Mouse (Mus musculus) ES-E14 (cell line): ENCODE data around the gene Fdx1l. TPM values are rescaled to one million over a fixed set of nuclear protein-coding genes. Genes with fewer than 3 reads are reported as not detected.

ENCODE experiments used
- DNase-seq: peaks from one replicate; pipeline ENCODE4 v3.0.0-alpha.2; 2013; ENCODE audit warnings: low read depth, low spot score
- H3K27ac ChIP-seq: 2 replicates; pipeline ENCODE4 v1.5.1; 2012; ENCODE audit warnings: low read depth, mild to moderate bottlenecking, low read length, moderate library complexity, mixed read lengths; ENCODE audit not compliant: poor library complexity, insufficient read depth, severe bottlenecking
- H3K36me3 ChIP-seq: 2 replicates; pipeline ENCODE4 v1.6.1; 2012; ENCODE audit warnings: mild to moderate bottlenecking, low read length, moderate library complexity, mixed read lengths; ENCODE audit not compliant: control insufficient read depth, poor library complexity, insufficient read depth, severe bottlenecking
- H3K4me1 ChIP-seq, 2 experiments: fragments of 150-350 bp in 1 of 2; sonication (generic) in 1 of 2; 2 replicates each; pipeline ENCODE4 v1.6.1; 2012; ENCODE audit warnings: low read length in 2 of 2, mild to moderate bottlenecking in 1 of 2, mixed read lengths in 1 of 2; ENCODE audit not compliant: control insufficient read depth in 2 of 2, insufficient read depth in 2 of 2, poor library complexity in 1 of 2
- H3K4me3 ChIP-seq, 2 experiments: fragments of 150-350 bp in 1 of 2; sonication (generic) in 1 of 2; 2 replicates each; pipeline ENCODE4 v1.5.1; 2012; ENCODE audit warnings: low read length in 2 of 2, low read depth in 1 of 2, mild to moderate bottlenecking in 1 of 2, mixed read lengths in 1 of 2; ENCODE audit not compliant: insufficient read depth in 1 of 2, poor library complexity in 1 of 2, severe bottlenecking in 1 of 2
- H3K9ac ChIP-seq: 2 replicates; pipeline ENCODE4 v1.6.1; 2012; ENCODE audit warnings: low read depth, mild to moderate bottlenecking, low read length, mixed read lengths; ENCODE audit not compliant: poor library complexity, insufficient read depth, severe bottlenecking
- H3K9me3 ChIP-seq: fragments of 150-350 bp; sonication (generic); 2 replicates; pipeline ENCODE4 v1.6.1; 2012; ENCODE audit warnings: low read depth, mild to moderate bottlenecking, low read length; ENCODE audit not compliant: control insufficient read depth, insufficient read depth
- CHD2 ChIP-seq: IDR thresholded peaks from 2 replicates; pipeline ENCODE4 v1.6.1; 2014; ENCODE audit warnings: mild to moderate bottlenecking, low read depth, low read length, inconsistent platforms
- HCFC1 ChIP-seq: IDR thresholded peaks from 2 replicates; pipeline ENCODE4 v1.6.1; 2012; ENCODE audit warnings: low read length, inconsistent platforms, borderline replicate concordance; ENCODE audit not compliant: insufficient read depth
- MAFK ChIP-seq: IDR thresholded peaks from 2 replicates; pipeline ENCODE4 v1.6.1; 2014; ENCODE audit warnings: mild to moderate bottlenecking, low read depth, low read length, inconsistent platforms; ENCODE audit not compliant: insufficient read depth
- ZC3H11A ChIP-seq: IDR thresholded peaks from 2 replicates; pipeline ENCODE4 v1.6.1; 2012; ENCODE audit warnings: low read depth, mild to moderate bottlenecking, inconsistent platforms, low read length, borderline replicate concordance
- ZNF384 ChIP-seq: IDR thresholded peaks from 2 replicates; pipeline ENCODE4 v1.6.1; 2012; ENCODE audit warnings: low read depth, low read length, inconsistent platforms
- in situ Hi-C, 2 experiments: fragments of 600-800 bp; cut with MboI; formaldehyde crosslinking; loops; one replicate each; pipeline ENCODE4 v1.15.1; 2025; ENCODE audit warnings: low sequenced_read_pairs in 2 of 2, inconsistent platforms in 1 of 2; ENCODE audit not compliant: unreplicated experiment in 2 of 2
- total RNA-seq: library from RNA; depleted of rRNA; stranded (reverse); fragments of 300-350 nt; gene quantifications from 2 replicates; pipeline ENCODE4 v1.2.3, GENCODE M21; 2012; rRNA removed

Gene Fdx1l
- total RNA-seq, 1 experiment, result 46.0 TPM

GRCm38 (mm10) chr9:21018600-21018999, 54.8 kb downstream of the Fdx1l start:
- peaks cover 8 to 16% of the 10 kb centered on the region in 2 experiments; a peak in 3 of 4 replicates for H3K4me1 ChIP-seq
- TF ChIP-seq MAFK (no peak), HCFC1 (no peak), ZC3H11A (no peak), CHD2 (no peak), ZNF384 (no peak)
- no peak overlapping the region for H3K4me3 ChIP-seq
- in situ Hi-C loops, result no loop called here
- no peaks in the 10 kb centered on the region for H3K9me3 ChIP-seq
- no peak overlapping the region for H3K27ac ChIP-seq
- peaks cover 35% of the 10 kb centered on the region for H3K36me3 ChIP-seq
- no peak overlapping the region for H3K9ac ChIP-seq
- no peak for DNase-seq

Other genes with a start within 250 kb of the Fdx1l start
- gene A230050P20Rik, start 205.0 kb downstream of the Fdx1l start, total RNA-seq, result 8.3 and 16.5 TPM in 2 replicates
- gene Angptl6, start 193.9 kb downstream of the Fdx1l start, total RNA-seq, result 4.1 and 4.4 TPM in 2 replicates
- gene Ppan, start 185.4 kb downstream of the Fdx1l start, total RNA-seq, result 179 and 287 TPM in 2 replicates
- 196 and 239 TPM in 2 replicates for gene Eif3g, start 175.0 kb downstream of the Fdx1l start, total RNA-seq
- gene Dnmt1, start 113.7 kb downstream of the Fdx1l start, total RNA-seq, result 122 and 124 TPM in 2 replicates
- 35.7 and 62.4 TPM in 2 replicates for gene S1pr2, start 96.8 kb downstream of the Fdx1l start, total RNA-seq
- gene Mrpl4, start 70.9 kb downstream of the Fdx1l start, total RNA-seq, result 80.8 and 89.5 TPM in 2 replicates
- gene Icam1, start 57.6 kb downstream of the Fdx1l start, total RNA-seq, result 153 and 310 TPM in 2 replicates
- gene Icam4, start 44.2 kb downstream of the Fdx1l start, total RNA-seq, result 1.5 and 3.1 TPM in 2 replicates
- gene Icam5, start 41.5 kb downstream of the Fdx1l start, total RNA-seq, result 1.4 and 1.8 TPM in 2 replicates
- gene Zglp1, start 6.5 kb downstream of the Fdx1l start, total RNA-seq, result 1.3 and 2.0 TPM in 2 replicates
- 2.1 and 2.7 TPM in 2 replicates for gene Gm49373, start 518 bp downstream of the Fdx1l start, total RNA-seq
- 18.5 and 22.1 TPM in 2 replicates for gene Gm38431, start 18.4 kb upstream of the Fdx1l start, total RNA-seq
- 18.9 and 26.3 TPM in 2 replicates for gene Raver1, start 18.4 kb upstream of the Fdx1l start, total RNA-seq
- 16.8 and 20.9 TPM in 2 replicates for gene Tyk2, start 57.6 kb upstream of the Fdx1l start, total RNA-seq
- 118 and 165 TPM in 2 replicates for gene Cdc37, start 76.4 kb upstream of the Fdx1l start, total RNA-seq
- gene Pde4a, start 92.1 kb upstream of the Fdx1l start, total RNA-seq, result 3.2 and 4.9 TPM in 2 replicates
- 23.3 and 27.4 TPM in 2 replicates for gene Keap1, start 165.7 kb upstream of the Fdx1l start, total RNA-seq
- 0.27 and 0.53 TPM in 2 replicates for gene S1pr5, start 174.8 kb upstream of the Fdx1l start, total RNA-seq
- gene Atg4d, start 191.7 kb upstream of the Fdx1l start, total RNA-seq, result 23.8 and 32.7 TPM in 2 replicates
- 81.6 and 108 TPM in 2 replicates for gene Kri1, start 214.4 kb upstream of the Fdx1l start, total RNA-seq
- 9.6 and 12.7 TPM in 2 replicates for gene Cdkn2d, start 217.8 kb upstream of the Fdx1l start, total RNA-seq
- gene Ap1m2, start 238.7 kb upstream of the Fdx1l start, total RNA-seq, result 9.8 and 17.1 TPM in 2 replicates
- 46.0 and 73.1 TPM in 2 replicates for gene Slc44a2, start 247.1 kb upstream of the Fdx1l start, total RNA-seq